Mouse (Mus musculus): ENCODE results near the gene Aif1. TPM values are rescaled to one million over a fixed set of nuclear protein-coding genes. Genes with fewer than 3 reads are reported as not detected.
A peak's percentile ranks its signal among the peaks of the same experiment; 100 is the strongest.
"Not testable (repeated sequence)": the region's sequence is repeated elsewhere in the genome, so short reads cannot be mapped to it uniquely, and the experiment has no call there.

Aif1 gene
- polyA plus RNA-seq, 1 experiment from 2014 or later = 6.0 TPM

GRCm38 (mm10) chr17:35131500-35132173 is 44.2 kb downstream of the Aif1 start, which contains the start of gene Apom:
TSS of gene Apom (minus strand) at chr17:35132050.
- Histone ChIP-seq H3K27me3 (no peaks in the 10 kb centered on the region), H3K9me3 (replicated peaks) (no peaks in the 10 kb centered on the region), H3K27ac (no peak within 1 kb of the TSS), H3K4me1 (peaks cover 17% of the 10 kb centered on the region), H3K4me2 (no peak within 1 kb of the TSS), H3K4me3 (no peak within 1 kb of the TSS), H3K36me3 (ENCODE audit: poor library complexity, severe bottlenecking) (peaks cover 13% of the 10 kb centered on the region), H3K9ac (no peak within 1 kb of the TSS)
- no peak for ATAC-seq
- WGBS = 84% methylated on average over 15 of the region's 15 CpGs

- Histone ChIP-seq H3K4me3 (no peak overlapping the region), H3K9me3 (replicated peaks) (no peaks in the 10 kb centered on the region), H3K27me3 (no peaks in the 10 kb centered on the region), H3K9ac (no peak overlapping the region), H3K36me3 (ENCODE audit: poor library complexity, severe bottlenecking) (peaks cover 13% of the 10 kb centered on the region), H3K4me1 (peaks cover 18% of the 10 kb centered on the region), H3K27ac (no peak overlapping the region), H3K4me2 (no peak overlapping the region)
- no peak for ATAC-seq
- WGBS = 91% methylated on average over 8 of the region's 8 CpGs
Observed at GRCm38 (mm10) chr17:35131038-35131437, 44.8 kb downstream of the Aif1 start.

- peaks cover 29% of the 10 kb centered on the region for H3K4me1 ChIP-seq
- no peaks in the 10 kb centered on the region for H3K9me3 ChIP-seq (replicated peaks)
- peaks cover 25% of the 10 kb centered on the region for H3K36me3 ChIP-seq (ENCODE audit: poor library complexity, severe bottlenecking)
- no peak overlapping the region for H3K4me3 ChIP-seq
- ATAC-seq = no peak
- H3K9ac ChIP-seq = no peak overlapping the region
- no peaks in the 10 kb centered on the region for H3K27me3 ChIP-seq
- no peak overlapping the region for H3K4me2 ChIP-seq
- H3K27ac ChIP-seq = no peak overlapping the region
- 78% methylated on average over 11 of the region's 11 CpGs for WGBS
Observed at GRCm38 (mm10) chr17:35128996-35129395, 46.9 kb downstream of the Aif1 start.

- Histone ChIP-seq H3K4me3 (peak overlapping the region; percentile 68), H3K4me2 (peak overlapping the region; percentile 86), H3K27me3 (no peaks in the 10 kb centered on the region), H3K36me3 (ENCODE audit: poor library complexity, severe bottlenecking) (peaks cover 36% of the 10 kb centered on the region), H3K27ac (no peak overlapping the region), H3K9ac (peak overlapping the region; percentile 87), H3K4me1 (peaks cover 38% of the 10 kb centered on the region), H3K9me3 (replicated peaks) (no peaks in the 10 kb centered on the region)
- ATAC-seq = no peak
- WGBS = 75% methylated on average over 13 of the region's 13 CpGs
Observed at GRCm38 (mm10) chr17:35127017-35127416, 48.9 kb downstream of the Aif1 start.

- under 1% methylated on average over 36 of the region's 36 CpGs for WGBS
- Histone ChIP-seq H3K27me3 (no peaks in the 10 kb centered on the region), H3K36me3 (ENCODE audit: poor library complexity, severe bottlenecking) (peaks cover 36% of the 10 kb centered on the region), H3K27ac (peak within 1 kb of the TSS; percentile 72), H3K9me3 (replicated peaks) (no peaks in the 10 kb centered on the region), H3K9ac (peak within 1 kb of the TSS; percentile 87), H3K4me2 (peak within 1 kb of the TSS; percentile 86), H3K4me3 (peak within 1 kb of the TSS; percentile 68), H3K4me1 (peaks cover 38% of the 10 kb centered on the region)
- peak; percentile 44 for ATAC-seq
Observed at GRCm38 (mm10) chr17:35126206-35126611, 49.7 kb downstream of the Aif1 start, which contains the start of gene D17H6S53E. TSS of gene D17H6S53E (plus strand) at chr17:35126373.

- Histone ChIP-seq H3K4me2 (peak overlapping the region; percentile 86), H3K27me3 (no peaks in the 10 kb centered on the region), H3K4me3 (peak overlapping the region; percentile 68), H3K36me3 (ENCODE audit: poor library complexity, severe bottlenecking) (peaks cover 36% of the 10 kb centered on the region), H3K9me3 (replicated peaks) (no peaks in the 10 kb centered on the region), H3K9ac (peak overlapping the region; percentile 87), H3K27ac (peak overlapping the region; percentile 72; the same call in 1 of the 2 replicates), H3K4me1 (peaks cover 39% of the 10 kb centered on the region)
- 34% methylated on average over 6 of the region's 6 CpGs for WGBS
- no peak for ATAC-seq
Observed at GRCm38 (mm10) chr17:35125578-35125977, 50.3 kb downstream of the Aif1 start.

- 0 out of 2 replicates have a peak overlapping the region, but pooled peaks have one; percentile 68 for H3K4me3 ChIP-seq
- no peak overlapping the region for H3K27ac ChIP-seq
- peaks cover 44% of the 10 kb centered on the region for H3K4me1 ChIP-seq
- 0 out of 2 replicates have a peak overlapping the region, but pooled peaks have one; percentile 86 for H3K4me2 ChIP-seq
- no peak for ATAC-seq
- 0 out of 2 replicates have a peak overlapping the region, but pooled peaks have one; percentile 87 for H3K9ac ChIP-seq
- WGBS = 100% methylated on average over 1 of the region's 1 CpGs
- H3K36me3 ChIP-seq (ENCODE audit: poor library complexity, severe bottlenecking) = peaks cover 36% of the 10 kb centered on the region
- H3K9me3 ChIP-seq (replicated peaks) = no peaks in the 10 kb centered on the region
- H3K27me3 ChIP-seq = no peaks in the 10 kb centered on the region
Observed at GRCm38 (mm10) chr17:35125081-35125480, 50.8 kb downstream of the Aif1 start.

GRCm38 (mm10) chr17:35124261-35124896 is 51.5 kb downstream of the Aif1 start:
- H3K4me3 ChIP-seq; ATAC-seq; H3K9me3 ChIP-seq (replicated peaks); H3K27ac ChIP-seq; H3K9ac ChIP-seq; H3K4me2 ChIP-seq; H3K27me3 ChIP-seq: not testable (repeated sequence)
- peaks cover 50% of the 10 kb centered on the region for H3K4me1 ChIP-seq
- H3K36me3 ChIP-seq (ENCODE audit: poor library complexity, severe bottlenecking) = peaks cover 36% of the 10 kb centered on the region
- 97% methylated on average over 12 of the region's 12 CpGs for WGBS

GRCm38 (mm10) chr17:35123287-35123686 is 52.6 kb downstream of the Aif1 start:
- 92% methylated on average over 9 of the region's 9 CpGs for WGBS

GRCm38 (mm10) chr17:35121871-35122303 is 54.0 kb downstream of the Aif1 start, which contains the start of gene Csnk2b:
TSS of gene Csnk2b (minus strand) at chr17:35122053.
- peak; percentile 7; the same call in 1 of the 2 replicates for ATAC-seq

More at GRCm38 (mm10) chr17:35123287-35123686, 52.6 kb downstream of the Aif1 start:
- not testable (repeated sequence) for H3K27ac ChIP-seq; H3K27me3 ChIP-seq; H3K9ac ChIP-seq; H3K9me3 ChIP-seq (replicated peaks); H3K4me3 ChIP-seq; ATAC-seq; H3K4me2 ChIP-seq
- Histone ChIP-seq H3K36me3 (ENCODE audit: poor library complexity, severe bottlenecking) (peaks cover 39% of the 10 kb centered on the region), H3K4me1 (peaks cover 50% of the 10 kb centered on the region)

GRCm38 (mm10) chr17:35121143-35121799 is 54.6 kb downstream of the Aif1 start, which contains the start of gene Gpank1:
TSS of gene Gpank1 (plus strand) at chr17:35121455.
- Histone ChIP-seq H3K4me3 (peak within 1 kb of the TSS; percentile 88), H3K4me1 (peaks cover 35% of the 10 kb centered on the region), H3K36me3 (ENCODE audit: poor library complexity, severe bottlenecking) (peaks cover 49% of the 10 kb centered on the region), H3K27me3 (no peaks in the 10 kb centered on the region), H3K27ac (peak within 1 kb of the TSS; percentile 90), H3K4me2 (peak within 1 kb of the TSS; percentile 94), H3K9me3 (replicated peaks) (no peaks in the 10 kb centered on the region), H3K9ac (peak within 1 kb of the TSS; percentile 90)
- WGBS = under 1% methylated on average over 50 of the region's 50 CpGs
- ATAC-seq = peak; percentile 97

More at GRCm38 (mm10) chr17:35121871-35122303, 54.0 kb downstream of the Aif1 start, which contains the start of gene Csnk2b:
- Histone ChIP-seq H3K9ac (peak within 1 kb of the TSS; percentile 90), H3K4me3 (peak within 1 kb of the TSS; percentile 88), H3K27me3 (no peaks in the 10 kb centered on the region), H3K4me2 (peak within 1 kb of the TSS; percentile 94), H3K9me3 (replicated peaks) (no peaks in the 10 kb centered on the region), H3K36me3 (ENCODE audit: poor library complexity, severe bottlenecking) (peaks cover 44% of the 10 kb centered on the region), H3K27ac (peak within 1 kb of the TSS; percentile 90), H3K4me1 (peaks cover 41% of the 10 kb centered on the region)
- WGBS = under 1% methylated on average over 19 of the region's 19 CpGs

Measured in forebrain, embryonic 13.5 days (tissue).